Mouse (Mus musculus) intestine, embryonic 16.5 days (tissue): ENCODE measurements around the gene Pde4d. TPM values are rescaled to one million over a fixed set of nuclear protein-coding genes. Genes with fewer than 3 reads are reported as not detected.

Experiments
- ATAC-seq: fragments of 200-750 bp; cut with Nextera tagmentation; 2 replicates; pipeline ENCODE4 v1.8.0; 2017; ENCODE audit warnings: moderate TSS enrichment, moderate library complexity
- H3K27ac ChIP-seq: fragments of 300-500 bp; sonication (generic); 2 replicates; pipeline ENCODE4 v1.5.1; 2014; ENCODE audit warnings: mild to moderate bottlenecking, low read length
- H3K27me3 ChIP-seq: fragments of 300-500 bp; sonication (generic); replicated peaks from 2 replicates; pipeline ENCODE4 v1.6.1; 2014; ENCODE audit warnings: low read length, control low read depth, mixed read lengths; ENCODE audit not compliant: control insufficient read depth, insufficient read depth
- H3K36me3 ChIP-seq: fragments of 300-500 bp; sonication (generic); 2 replicates; pipeline ENCODE4 v1.6.1; 2014; ENCODE audit warnings: low read length, control low read depth; ENCODE audit not compliant: control insufficient read depth, insufficient read depth
- H3K4me1 ChIP-seq: fragments of 300-500 bp; sonication (generic); 2 replicates; pipeline ENCODE4 v1.6.1; 2014; ENCODE audit warnings: low read length, control low read depth, mixed read lengths; ENCODE audit not compliant: control insufficient read depth, insufficient read depth
- H3K4me2 ChIP-seq: fragments of 300-500 bp; sonication (generic); 2 replicates; pipeline ENCODE4 v1.6.1; 2014; ENCODE audit warnings: low read depth, low read length, control low read depth
- H3K4me3 ChIP-seq: fragments of 300-500 bp; sonication (generic); 2 replicates; pipeline ENCODE4 v1.5.1; 2014; ENCODE audit warnings: mild to moderate bottlenecking, low read length
- H3K9ac ChIP-seq: fragments of 300-500 bp; sonication (generic); 2 replicates; pipeline ENCODE4 v1.6.1; 2014; ENCODE audit warnings: low read depth, low read length
- H3K9me3 ChIP-seq: fragments of 300-500 bp; sonication (generic); 2 replicates; pipeline ENCODE4 v1.6.1; 2016; ENCODE audit warnings: low read length, control low read depth; ENCODE audit not compliant: control insufficient read depth
- WGBS: fragments of 180-500 bp; shearing (Covaris S2); extraction: QIAGEN DNeasy Blood & Tissue Kit; methylation state at CpG from one replicate; pipeline ENCODE4 v1.1.7; 2014; 5-methylcytosine and 5-hydroxymethylcytosine counted together
- polyA plus RNA-seq: library from polyadenylated mRNA; unstranded; fragments of >200 nt; fragmentation: Nextera tagmentation; extraction: Ambion mirVana; gene quantifications from 2 replicates; pipeline ENCODE4 v1.2.1, GENCODE M21; 2015

Pde4d gene
- polyA plus RNA-seq, 1 experiment from 2014 or later = 25.3 TPM

- Histone ChIP-seq H3K27me3 (no peaks in the 10 kb centered on the region), H3K4me3 (no peak overlapping the region), H3K4me2 (no peak overlapping the region), H3K9me3 (no peaks in the 10 kb centered on the region), H3K4me1 (peaks cover 15% of the 10 kb centered on the region), H3K36me3 (no peaks in the 10 kb centered on the region), H3K27ac (peak overlapping the region; percentile 17), H3K9ac (no peak overlapping the region)
- 41% methylated on average over 3 of the region's 3 CpGs for WGBS
- ATAC-seq = no peak; the same call in 1 of the 2 replicates
Observed at GRCm38 (mm10) chr13:109692851-109693250, 1243.1 kb downstream of the Pde4d start.

- Histone ChIP-seq H3K4me3 (no peak overlapping the region), H3K4me2 (no peak overlapping the region), H3K9ac (no peak overlapping the region), H3K9me3 (no peaks in the 10 kb centered on the region), H3K4me1 (peaks cover 15% of the 10 kb centered on the region), H3K36me3 (no peaks in the 10 kb centered on the region), H3K27me3 (no peaks in the 10 kb centered on the region), H3K27ac (peak overlapping the region; percentile 17)
- 54% methylated on average over 2 of the region's 2 CpGs for WGBS
- peak; percentile 78 for ATAC-seq
Observed at GRCm38 (mm10) chr13:109693769-109694168, 1244.0 kb downstream of the Pde4d start.

- Histone ChIP-seq H3K27ac (peak overlapping the region; percentile 82), H3K9me3 (no peaks in the 10 kb centered on the region), H3K4me3 (no peak overlapping the region), H3K36me3 (no peaks in the 10 kb centered on the region), H3K4me2 (no peak overlapping the region; the same call in 1 of the 2 replicates), H3K4me1 (peaks cover 15% of the 10 kb centered on the region), H3K27me3 (no peaks in the 10 kb centered on the region), H3K9ac (no peak overlapping the region)
- WGBS = 65% methylated on average over 2 of the region's 2 CpGs
- peak; percentile 17 for ATAC-seq
Observed at GRCm38 (mm10) chr13:109694293-109694692, 1244.5 kb downstream of the Pde4d start.

GRCm38 (mm10) chr13:109695098-109695497, 1245.3 kb downstream of the Pde4d start:
- WGBS = 42% methylated on average over 6 of the region's 6 CpGs
- H3K36me3 ChIP-seq = no peaks in the 10 kb centered on the region
- no peak overlapping the region for H3K9ac ChIP-seq
- peak; percentile 90 for ATAC-seq
- no peaks in the 10 kb centered on the region for H3K9me3 ChIP-seq
- 0 out of 2 replicates have a peak overlapping the region, but pooled peaks have one; percentile 12 for H3K4me2 ChIP-seq
- H3K27ac ChIP-seq = peak overlapping the region; percentile 82
- H3K4me3 ChIP-seq = no peak overlapping the region
- no peaks in the 10 kb centered on the region for H3K27me3 ChIP-seq
- H3K4me1 ChIP-seq = peaks cover 15% of the 10 kb centered on the region

- no peak overlapping the region for H3K27ac ChIP-seq
- H3K27me3 ChIP-seq = no peaks in the 10 kb centered on the region
- WGBS = 79% methylated on average over 2 of the region's 2 CpGs
- no peak overlapping the region for H3K4me3 ChIP-seq
- H3K4me2 ChIP-seq = no peak overlapping the region
- H3K9me3 ChIP-seq = no peaks in the 10 kb centered on the region
- H3K36me3 ChIP-seq = no peaks in the 10 kb centered on the region
- no peak for ATAC-seq
- H3K9ac ChIP-seq = no peak overlapping the region
- no peaks in the 10 kb centered on the region for H3K4me1 ChIP-seq
Observed at GRCm38 (mm10) chr13:109706141-109706540, 1256.4 kb downstream of the Pde4d start.

GRCm38 (mm10) chr13:109706579-109706978, 1256.8 kb downstream of the Pde4d start:
- no peaks in the 10 kb centered on the region for H3K9me3 ChIP-seq
- no peaks in the 10 kb centered on the region for H3K36me3 ChIP-seq
- H3K4me1 ChIP-seq = no peaks in the 10 kb centered on the region
- no peak overlapping the region for H3K4me3 ChIP-seq
- no peaks in the 10 kb centered on the region for H3K27me3 ChIP-seq
- H3K4me2 ChIP-seq = no peak overlapping the region
- no peak overlapping the region for H3K9ac ChIP-seq
- 90% methylated on average over 5 of the region's 5 CpGs for WGBS
- no peak for ATAC-seq
- H3K27ac ChIP-seq = no peak overlapping the region

GRCm38 (mm10) chr13:109707154-109707553, 1257.4 kb downstream of the Pde4d start:
- H3K4me1 ChIP-seq = no peaks in the 10 kb centered on the region
- no peak overlapping the region for H3K4me2 ChIP-seq
- 90% methylated on average over 4 of the region's 4 CpGs for WGBS
- no peaks in the 10 kb centered on the region for H3K9me3 ChIP-seq
- H3K9ac ChIP-seq = no peak overlapping the region
- no peaks in the 10 kb centered on the region for H3K27me3 ChIP-seq
- no peak overlapping the region for H3K27ac ChIP-seq
- no peak overlapping the region for H3K4me3 ChIP-seq
- no peak for ATAC-seq
- H3K36me3 ChIP-seq = no peaks in the 10 kb centered on the region

- Histone ChIP-seq H3K4me1 (no peaks in the 10 kb centered on the region), H3K36me3 (no peaks in the 10 kb centered on the region), H3K27ac (no peak overlapping the region), H3K9me3 (no peaks in the 10 kb centered on the region), H3K4me3 (no peak overlapping the region), H3K9ac (no peak overlapping the region), H3K27me3 (no peaks in the 10 kb centered on the region), H3K4me2 (no peak overlapping the region)
- 77% methylated on average over 2 of the region's 2 CpGs for WGBS
- no peak for ATAC-seq
Observed at GRCm38 (mm10) chr13:109708326-109708725, 1258.6 kb downstream of the Pde4d start.

- Histone ChIP-seq H3K4me3 (no peak overlapping the region), H3K4me1 (peaks cover 10% of the 10 kb centered on the region), H3K27me3 (no peaks in the 10 kb centered on the region), H3K36me3 (no peaks in the 10 kb centered on the region), H3K4me2 (no peak overlapping the region), H3K27ac (no peak overlapping the region), H3K9ac (no peak overlapping the region), H3K9me3 (no peaks in the 10 kb centered on the region)
- ATAC-seq = no peak
- 92% methylated on average over 2 of the region's 2 CpGs for WGBS
Observed at GRCm38 (mm10) chr13:109714581-109714980, 1264.8 kb downstream of the Pde4d start.

GRCm38 (mm10) chr13:109715321-109715720, 1265.6 kb downstream of the Pde4d start:
- H3K9me3 ChIP-seq = no peaks in the 10 kb centered on the region
- no peaks in the 10 kb centered on the region for H3K36me3 ChIP-seq
- no peak overlapping the region for H3K27ac ChIP-seq
- no peaks in the 10 kb centered on the region for H3K27me3 ChIP-seq
- H3K9ac ChIP-seq = no peak overlapping the region
- 35% methylated on average over 1 of the region's 1 CpGs for WGBS
- peaks cover 10% of the 10 kb centered on the region for H3K4me1 ChIP-seq
- H3K4me2 ChIP-seq = no peak overlapping the region
- H3K4me3 ChIP-seq = no peak overlapping the region
- ATAC-seq = no peak
